ENCODE assay signal across 28 mouse cellular contexts in genomic region chr4:105425086-105425485, GRCm38 (mm10).
DNase-seq lines count a peak whose midpoint lies in the region; ATAC-seq and TF ChIP-seq lines count a peak whose summit lies in the region.
"Had no signal": no experiment of that assay in that cellular context is flagged by ENCODE, and none has a peak within 500 bp of the region (broad histone marks: within the 10 kb centered on the region; RNA-seq: fewer than 3 reads in every experiment).

No protein-coding gene starts in this region.

- no peaks in the 10 kb centered on the region for H3K36me3 ChIP-seq in forebrain, postnatal 0 days (ENCODE audit: insufficient read depth)
- H3K36me3 ChIP-seq in forebrain, embryonic 16.5 days (ENCODE audit: control insufficient read depth, insufficient read depth): no peaks in the 10 kb centered on the region
- no peaks in the 10 kb centered on the region for H3K36me3 ChIP-seq in hindbrain, embryonic 10.5 days
- H3K36me3 ChIP-seq in hindbrain, embryonic 14.5 days (replicated peaks; ENCODE audit: control insufficient read depth, insufficient read depth): no peaks in the 10 kb centered on the region
- H3K36me3 ChIP-seq: embryonic facial prominence, embryonic 10.5 days; embryonic facial prominence, embryonic 13.5 days; forebrain, embryonic 12.5 days; hindbrain, embryonic 13.5 days had no signal

- no peak overlapping the region for H3K27ac ChIP-seq in forebrain, postnatal 0 days (ENCODE audit: low read depth, low read length)
- H3K27ac ChIP-seq in forebrain, embryonic 16.5 days (ENCODE audit: low read length): no peak overlapping the region; the same call in 1 of the 2 replicates
- H3K27ac ChIP-seq in hindbrain, embryonic 10.5 days: 0 out of 2 replicates have a peak overlapping the region, but pooled peaks have one; percentile 8
- no peak overlapping the region for H3K27ac ChIP-seq in hindbrain, embryonic 14.5 days
- H3K27ac ChIP-seq in brown adipose tissue, adult 24 weeks (replicated peaks; ENCODE audit: low read depth, low read length): peak overlapping the region; percentile 69
- H3K27ac ChIP-seq: embryonic facial prominence, embryonic 10.5 days; embryonic facial prominence, embryonic 13.5 days; forebrain, embryonic 12.5 days; hindbrain, embryonic 13.5 days; hindbrain, postnatal 0 days had no signal

- WGBS in forebrain, postnatal 0 days: 59% methylated on average over 6 of the region's 6 CpGs
- 55% methylated on average over 6 of the region's 6 CpGs for WGBS in forebrain, embryonic 16.5 days
- WGBS in hindbrain, embryonic 10.5 days: 55% methylated on average over 6 of the region's 6 CpGs
- WGBS in hindbrain, embryonic 14.5 days: 57% methylated on average over 6 of the region's 6 CpGs

- H3K9me3 ChIP-seq in forebrain, postnatal 0 days (ENCODE audit: low read length): no peaks in the 10 kb centered on the region
- no peaks in the 10 kb centered on the region for H3K9me3 ChIP-seq in forebrain, embryonic 16.5 days (ENCODE audit: control insufficient read depth, low read length)
- no peaks in the 10 kb centered on the region for H3K9me3 ChIP-seq in hindbrain, embryonic 10.5 days
- H3K9me3 ChIP-seq in hindbrain, embryonic 14.5 days (ENCODE audit: control insufficient read depth, low read length): no peaks in the 10 kb centered on the region
- H3K9me3 ChIP-seq: embryonic facial prominence, embryonic 10.5 days; embryonic facial prominence, embryonic 13.5 days; forebrain, embryonic 12.5 days; hindbrain, embryonic 13.5 days had no signal

- H3K9ac ChIP-seq in forebrain, postnatal 0 days: no peak overlapping the region
- H3K9ac ChIP-seq in forebrain, embryonic 16.5 days (replicated peaks; ENCODE audit: low read depth, low read length): no peak overlapping the region
- H3K9ac ChIP-seq in hindbrain, embryonic 14.5 days: no peak overlapping the region
- H3K9ac ChIP-seq: embryonic facial prominence, embryonic 13.5 days; forebrain, embryonic 12.5 days; hindbrain, embryonic 13.5 days had no signal

- H3K4me3 ChIP-seq in forebrain, postnatal 0 days (ENCODE audit: low read depth, low read length): no peak overlapping the region
- no peak overlapping the region for H3K4me3 ChIP-seq in forebrain, embryonic 16.5 days (replicated peaks; ENCODE audit: low read length)
- H3K4me3 ChIP-seq in hindbrain, embryonic 10.5 days: no peak overlapping the region
- H3K4me3 ChIP-seq in hindbrain, embryonic 14.5 days (replicated peaks; ENCODE audit: low read length): no peak overlapping the region
- no peak overlapping the region for H3K4me3 ChIP-seq in brown adipose tissue, adult 24 weeks (ENCODE audit: insufficient read depth, low read depth, low read length)
- H3K4me3 ChIP-seq: embryonic facial prominence, embryonic 10.5 days; embryonic facial prominence, embryonic 13.5 days; erythroblast, embryonic 14.5 days; forebrain, embryonic 12.5 days; hindbrain, embryonic 13.5 days had no signal

- peak; percentile 42 for DNase-seq in forebrain, postnatal 0 days
- no peak for DNase-seq in hindbrain, embryonic 10.5 days (ENCODE audit: low spot score)
- no peak for DNase-seq in hindbrain, embryonic 14.5 days (ENCODE audit: low spot score)
- DNase-seq in ES-CJ7 (ENCODE audit: low read depth, low spot score): peak; percentile 29
- DNase-seq in cerebellum, adult 9-10 months: no peak
- no peak for DNase-seq in spleen, postnatal 14 days (ENCODE audit: low spot score in 2 of 2)
- DNase-seq: adrenal gland, postnatal 10 days; adrenal gland, postnatal 36 days; B cell, adult 2 months; cerebellum, adult 18-20 months; cerebellum, postnatal 10 days; cerebellum, postnatal 36 days; embryo, embryonic 11 days; gastrocnemius, postnatal 14 days; heart, adult 18-20 months; kidney, adult 18-20 months had no signal

- no peak for TF ChIP-seq CTCF in forebrain, postnatal 0 days (IDR thresholded peaks at IDR 0.05; ENCODE audit: low read depth)

- H3K4me1 ChIP-seq in forebrain, postnatal 0 days (ENCODE audit: insufficient read depth): no peaks in the 10 kb centered on the region
- no peaks in the 10 kb centered on the region for H3K4me1 ChIP-seq in forebrain, embryonic 16.5 days (replicated peaks; ENCODE audit: control insufficient read depth, insufficient read depth, low read length)
- H3K4me1 ChIP-seq in hindbrain, embryonic 10.5 days (replicated peaks): peaks cover 23% of the 10 kb centered on the region
- no peaks in the 10 kb centered on the region for H3K4me1 ChIP-seq in hindbrain, embryonic 14.5 days (replicated peaks; ENCODE audit: control insufficient read depth, insufficient read depth, low read length)
- H3K4me1 ChIP-seq in brown adipose tissue, adult 24 weeks (ENCODE audit: control insufficient read depth, insufficient read depth, insufficient read length, low read length): peaks cover 52% of the 10 kb centered on the region
- H3K4me1 ChIP-seq: forebrain, embryonic 12.5 days had no signal

- no peak for ATAC-seq in forebrain, postnatal 0 days
- no peak for ATAC-seq in forebrain, embryonic 16.5 days
- ATAC-seq in hindbrain, embryonic 14.5 days (ENCODE audit: low FRiP score): no peak
- ATAC-seq: hindbrain, postnatal 0 days; inflammation-experienced regulatory T-cells, adult 6 months; intestine, embryonic 16.5 days had no signal

- H3K4me2 ChIP-seq in forebrain, postnatal 0 days (ENCODE audit: low read depth): no peak overlapping the region
- no peak overlapping the region for H3K4me2 ChIP-seq in forebrain, embryonic 16.5 days (ENCODE audit: low read length)
- no peak overlapping the region for H3K4me2 ChIP-seq in hindbrain, embryonic 14.5 days (replicated peaks)
- H3K4me2 ChIP-seq: embryonic facial prominence, embryonic 13.5 days; forebrain, embryonic 12.5 days; heart, embryonic 11.5 days; hindbrain, embryonic 13.5 days had no signal

- H3K27me3 ChIP-seq in forebrain, postnatal 0 days (ENCODE audit: insufficient read depth, low read length): no peaks in the 10 kb centered on the region
- H3K27me3 ChIP-seq in forebrain, embryonic 16.5 days (replicated peaks; ENCODE audit: control insufficient read depth, insufficient read depth, low read length): no peaks in the 10 kb centered on the region
- H3K27me3 ChIP-seq in hindbrain, embryonic 10.5 days (ENCODE audit: insufficient read depth, poor library complexity, severe bottlenecking): no peaks in the 10 kb centered on the region
- no peaks in the 10 kb centered on the region for H3K27me3 ChIP-seq in hindbrain, embryonic 14.5 days (ENCODE audit: control insufficient read depth, insufficient read depth, low read length)
- H3K27me3 ChIP-seq: CH12.LX; embryonic facial prominence, embryonic 13.5 days; forebrain, embryonic 12.5 days; hindbrain, embryonic 13.5 days had no signal

Comparison
In these comparisons a context has a peak if more than half of its experiments do, and no peak if none do; other contexts are left out.
1. H3K27ac ChIP-seq: peak in hindbrain, embryonic 10.5 days (single experiment) and brown adipose tissue, adult 24 weeks (single experiment); none in forebrain, postnatal 0 days (single experiment), forebrain, embryonic 16.5 days (single experiment) and hindbrain, embryonic 14.5 days (single experiment).
2. DNase-seq: peak in forebrain, postnatal 0 days (single experiment) and ES-CJ7 (single experiment); none in hindbrain, embryonic 10.5 days (single experiment), hindbrain, embryonic 14.5 days (single experiment), cerebellum, adult 9-10 months (single experiment) and spleen, postnatal 14 days (0 of 2).